In the genomic region with DNA sequence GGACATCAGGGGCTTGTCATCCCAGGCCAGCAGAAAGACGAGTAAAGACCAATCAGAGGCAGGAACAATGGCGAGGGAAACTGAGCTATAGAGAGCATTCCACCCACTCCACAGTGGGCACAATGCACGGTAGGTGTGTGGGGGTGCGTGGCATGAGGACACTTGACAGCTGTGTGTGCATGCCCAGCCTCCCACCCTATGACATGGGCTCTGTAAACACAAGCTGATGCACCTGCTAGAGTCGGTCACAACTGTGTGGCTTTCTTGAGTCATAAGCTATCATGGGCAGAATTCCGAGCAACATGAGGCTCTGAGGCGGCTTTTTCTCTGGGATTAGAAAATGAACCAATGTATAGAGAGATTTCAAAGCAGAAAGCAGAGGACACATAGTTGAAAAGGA, we compare ENCODE assay signal across 21 mouse cellular contexts.
DNase-seq lines count a peak whose midpoint lies in the region; ATAC-seq and TF ChIP-seq lines count a peak whose summit lies in the region.
"Had no signal": no experiment of that assay in that cellular context is flagged by ENCODE, and none has a peak within 500 bp of the region (broad histone marks: within the 10 kb centered on the region; RNA-seq: fewer than 3 reads in every experiment).

No protein-coding gene starts in this region.

- no peaks in the 10 kb centered on the region for H3K36me3 ChIP-seq in forebrain, embryonic 12.5 days (replicated peaks)
- no peaks in the 10 kb centered on the region for H3K36me3 ChIP-seq in forebrain, embryonic 16.5 days (ENCODE audit: control insufficient read depth, insufficient read depth)
- H3K36me3 ChIP-seq: embryonic facial prominence, embryonic 15.5 days; G1E; heart, embryonic 10.5 days had no signal

- TF ChIP-seq POLR2A in cerebellum, adult 2 months (IDR thresholded peaks at IDR 0.05; ENCODE audit: borderline replicate concordance, insufficient read depth, low read length), result no peak

- no peaks in the 10 kb centered on the region for H3K27me3 ChIP-seq in forebrain, embryonic 12.5 days
- no peaks in the 10 kb centered on the region for H3K27me3 ChIP-seq in forebrain, embryonic 16.5 days (replicated peaks; ENCODE audit: control insufficient read depth, insufficient read depth, low read length)
- no peaks in the 10 kb centered on the region for H3K27me3 ChIP-seq in cerebellum, adult 2 months (ENCODE audit: control insufficient read depth, insufficient read depth, low read length)
- H3K27me3 ChIP-seq: embryonic facial prominence, embryonic 15.5 days had no signal

- H3K9me3 ChIP-seq in forebrain, embryonic 12.5 days, result no peaks in the 10 kb centered on the region
- H3K9me3 ChIP-seq in forebrain, embryonic 16.5 days (ENCODE audit: control insufficient read depth, low read length), result no peaks in the 10 kb centered on the region
- H3K9me3 ChIP-seq: embryonic facial prominence, embryonic 15.5 days; G1E; heart, embryonic 10.5 days had no signal

- H3K4me3 ChIP-seq in forebrain, embryonic 12.5 days (replicated peaks), result no peak overlapping the region
- no peak overlapping the region for H3K4me3 ChIP-seq in forebrain, embryonic 16.5 days (replicated peaks; ENCODE audit: low read length)
- H3K4me3 ChIP-seq in cerebellum, adult 2 months (replicated peaks; ENCODE audit: insufficient read depth, low read depth, low read length), result no peak overlapping the region
- H3K4me3 ChIP-seq: embryonic facial prominence, embryonic 15.5 days; gastrocnemius, adult 2 months; heart, embryonic 10.5 days; left cerebral cortex, adult 2 months had no signal

- ATAC-seq in forebrain, embryonic 12.5 days (ENCODE audit: low FRiP score), result no peak
- ATAC-seq in forebrain, embryonic 16.5 days, result no peak
- ATAC-seq: activated CD4-positive, CD25-positive, alpha-beta regulatory T cell, adult 4 months; lung, postnatal 0 days had no signal

- H3K9ac ChIP-seq in forebrain, embryonic 12.5 days, result no peak overlapping the region
- no peak overlapping the region for H3K9ac ChIP-seq in forebrain, embryonic 16.5 days (replicated peaks; ENCODE audit: low read depth, low read length)
- H3K9ac ChIP-seq: embryonic facial prominence, embryonic 15.5 days had no signal

- 75% methylated on average over 7 of the region's 7 CpGs for WGBS in forebrain, embryonic 12.5 days
- 71% methylated on average over 7 of the region's 7 CpGs for WGBS in forebrain, embryonic 16.5 days
- WGBS in cerebellum, adult 2 months, result 87% methylated on average over 7 of the region's 7 CpGs

- peaks cover 33% of the 10 kb centered on the region for H3K4me1 ChIP-seq in forebrain, embryonic 12.5 days
- peaks cover 17% of the 10 kb centered on the region for H3K4me1 ChIP-seq in forebrain, embryonic 16.5 days (replicated peaks; ENCODE audit: control insufficient read depth, insufficient read depth, low read length)
- H3K4me1 ChIP-seq in cerebellum, adult 2 months (ENCODE audit: control insufficient read depth, insufficient read depth, low read length), result peaks cover 7% of the 10 kb centered on the region

- no peak for TF ChIP-seq CTCF in cerebellum, adult 2 months (IDR thresholded peaks at IDR 0.05; ENCODE audit: borderline replicate concordance, insufficient read depth, low read depth, low read length)

- DNase-seq in layer of hippocampus, adult 11-12 months (ENCODE audit: low spot score), result peak; percentile 14
- DNase-seq in layer of hippocampus, postnatal 14 days (ENCODE audit: low spot score in 2 of 2), result no peak
- peak; percentile 31 for DNase-seq in right cerebral cortex, adult 18-20 months
- no peak for DNase-seq in right cerebral cortex, postnatal 10 days (ENCODE audit: low spot score in 2 of 2)
- no peak for DNase-seq in cerebellum, adult 2 months
- DNase-seq: adrenal gland, postnatal 10 days; cerebellum, adult 18-20 months; cerebellum, postnatal 36 days; gastrocnemius, adult 2 months; heart, postnatal 10 days; kidney, adult 11 months; left cerebral cortex, postnatal 4 days; liver had no signal

- H3K27ac ChIP-seq in forebrain, embryonic 12.5 days, result peak overlapping the region; percentile 68; the same call in 1 of the 2 replicates
- no peak overlapping the region for H3K27ac ChIP-seq in forebrain, embryonic 16.5 days (ENCODE audit: low read length)
- H3K27ac ChIP-seq in cerebellum, adult 2 months (ENCODE audit: insufficient read depth, low read length), result no peak overlapping the region
- H3K27ac ChIP-seq: embryonic facial prominence, embryonic 15.5 days; gastrocnemius, adult 2 months; heart, embryonic 10.5 days; left cerebral cortex, adult 2 months had no signal

- H3K4me2 ChIP-seq in forebrain, embryonic 12.5 days, result no peak overlapping the region
- H3K4me2 ChIP-seq in forebrain, embryonic 16.5 days (ENCODE audit: low read length), result no peak overlapping the region
- H3K4me2 ChIP-seq: embryonic facial prominence, embryonic 15.5 days had no signal

Comparison
In these comparisons a context has a peak if more than half of its experiments do, and no peak if none do; other contexts are left out.
1. DNase-seq: peak in layer of hippocampus, adult 11-12 months (single experiment) and right cerebral cortex, adult 18-20 months (single experiment); none in layer of hippocampus, postnatal 14 days (0 of 2), right cerebral cortex, postnatal 10 days (0 of 2) and cerebellum, adult 2 months (0 of 2).